Mouse (Mus musculus): ENCODE data around the gene Gm572.

The Gm572 gene

DNA sequence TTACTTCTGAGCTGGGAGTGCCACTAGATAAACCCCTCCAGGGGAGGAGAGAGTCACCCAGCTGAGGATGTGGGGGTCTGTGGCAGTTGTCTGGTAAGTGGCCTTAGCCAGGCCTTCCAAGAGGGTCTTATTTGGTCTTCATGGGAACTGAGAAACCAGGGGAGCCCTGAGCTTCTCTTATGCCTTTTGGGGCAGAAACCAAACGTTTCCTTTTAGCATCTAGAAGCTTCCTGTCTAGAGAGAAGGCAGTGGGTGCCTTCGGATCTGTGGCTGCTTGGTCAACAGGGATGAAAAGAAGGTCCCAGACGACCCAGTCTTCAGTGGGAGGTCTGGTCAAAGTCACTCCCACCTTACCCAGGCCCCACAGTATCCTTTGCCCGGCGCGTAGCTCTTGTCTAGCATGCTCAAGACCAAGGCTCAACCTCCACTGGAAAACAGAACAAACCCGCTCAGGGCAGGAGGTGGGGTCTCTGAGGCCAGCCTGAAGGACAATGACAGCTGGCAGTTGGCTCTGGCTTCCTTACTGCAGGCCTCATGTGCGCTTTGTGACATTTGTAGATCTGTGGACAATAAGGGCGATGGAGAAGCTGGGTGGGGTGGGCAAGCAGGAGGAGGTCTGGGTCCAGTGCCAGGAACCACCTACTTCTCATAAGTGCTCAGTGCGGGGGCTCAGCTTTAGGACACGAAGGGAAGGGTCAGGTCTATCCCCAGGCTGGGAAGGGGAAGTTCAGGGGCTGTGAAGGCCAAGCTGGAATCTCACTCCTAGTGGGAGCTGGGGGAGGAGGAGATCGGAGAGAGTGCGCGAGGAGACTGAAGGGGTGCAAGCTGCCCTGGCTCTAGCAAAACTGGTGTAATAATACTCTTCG is at the start of gene Gm572:
Gene Gm572 (plus strand): TSS at position 27 of the 866 bp plus-strand sequence.
- DNase-seq (ENCODE audit: low spot score in 2 of 2) = no peak

DNA sequence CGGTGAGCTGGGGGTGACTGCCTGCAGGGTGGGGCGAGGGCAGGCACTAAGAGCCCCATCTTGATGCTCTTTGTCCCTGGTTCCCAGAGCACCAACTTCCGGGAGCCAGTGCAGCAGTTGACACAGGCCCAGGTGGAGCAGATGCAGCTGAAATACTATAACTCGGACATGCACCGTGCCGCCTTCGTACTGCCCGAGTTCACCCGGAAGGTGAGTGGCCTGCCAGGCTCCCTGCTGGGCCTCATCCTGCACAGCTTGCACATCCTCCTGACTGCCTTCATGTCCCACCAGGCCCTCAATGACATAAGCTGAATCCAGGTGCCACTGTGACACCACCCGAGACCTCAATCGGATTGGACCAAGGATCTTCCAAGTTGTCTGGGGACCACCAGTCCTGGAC is 49.1 kb upstream of the Gm572 start:
- no peak for DNase-seq (ENCODE audit: low spot score in 2 of 2)

GRCm38 (mm10) chr4:148595916-148596315 is 47.2 kb upstream of the Gm572 start:
- DNase-seq (ENCODE audit: low spot score in 2 of 2) = no peak

DNA sequence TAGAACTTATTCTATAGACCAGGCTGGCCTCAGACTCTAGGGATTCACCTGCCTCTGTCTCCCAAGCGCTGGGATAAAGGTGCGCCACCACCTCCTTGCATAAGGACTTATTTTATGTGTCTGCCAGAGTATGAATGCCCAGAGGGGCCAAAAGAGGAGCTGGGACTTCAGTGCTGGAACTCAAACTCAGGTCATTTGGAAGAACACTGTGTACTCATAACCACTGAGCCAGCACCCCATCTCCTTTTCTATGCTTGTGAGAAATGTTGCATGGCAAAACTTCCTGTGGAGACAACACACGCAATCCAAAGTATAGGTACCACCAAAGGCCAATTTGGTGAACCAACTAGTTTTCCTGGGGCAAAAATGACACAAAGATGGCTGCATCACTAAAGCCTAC is 46.4 kb upstream of the Gm572 start:
- no peak for DNase-seq (ENCODE audit: low spot score in 2 of 2)

DNA sequence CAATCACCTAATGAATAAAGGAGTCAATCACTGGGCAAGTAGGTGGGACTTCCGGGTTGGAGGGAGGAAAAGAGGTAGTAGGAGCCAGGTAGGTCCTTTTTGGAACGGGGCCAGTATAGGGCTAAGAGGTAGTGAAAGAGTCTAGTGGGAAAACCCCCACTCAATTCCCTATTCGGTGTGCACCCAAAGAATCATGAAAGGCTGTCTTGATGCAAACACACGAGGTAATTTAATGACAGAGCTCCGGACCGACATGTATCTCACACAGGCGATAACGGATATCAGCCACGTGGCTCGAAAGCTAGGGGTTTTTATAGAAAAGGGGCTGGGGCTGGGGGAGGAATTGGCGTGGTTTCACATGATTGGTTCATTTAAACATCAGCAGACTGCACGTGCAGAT is 44.3 kb upstream of the Gm572 start:
- DNase-seq (ENCODE audit: low spot score in 2 of 2) = no peak

DNA sequence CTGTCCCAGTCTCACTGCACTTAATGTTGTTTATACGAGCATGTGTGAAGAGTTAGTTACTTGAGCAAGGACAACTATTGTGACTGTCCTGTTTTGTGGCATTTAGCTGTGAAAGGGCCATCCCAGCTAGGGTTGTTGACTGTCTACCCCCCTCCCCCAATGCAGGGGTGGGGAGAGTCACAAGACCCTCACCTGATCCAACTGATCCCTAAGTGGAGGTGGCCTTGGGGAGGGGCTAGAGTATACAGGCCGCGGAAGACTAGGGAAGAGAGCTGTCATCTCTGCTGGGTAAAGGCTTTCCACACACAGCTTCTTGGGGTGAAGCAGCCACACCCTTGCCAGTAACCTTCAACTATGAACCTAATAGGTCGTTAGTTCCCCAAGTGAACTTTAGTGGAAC is 42.8 kb upstream of the Gm572 start:
- no peak for DNase-seq (ENCODE audit: low spot score in 2 of 2)

- no peak for DNase-seq (ENCODE audit: low spot score in 2 of 2)
These were observed 41.2 kb upstream of the Gm572 start for GRCm38 (mm10) chr4:148601871-148602270.

- DNase-seq (ENCODE audit: low spot score in 2 of 2) = no peak
These were observed 40.6 kb upstream of the Gm572 start, which contains the start of gene Masp2 for GRCm38 (mm10) chr4:148602357-148603120. Masp2 (plus strand) TSS chr4:148602554.

- no peak for DNase-seq (ENCODE audit: low spot score in 2 of 2)
These were observed 39.6 kb upstream of the Gm572 start for GRCm38 (mm10) chr4:148603376-148604139.

DNA sequence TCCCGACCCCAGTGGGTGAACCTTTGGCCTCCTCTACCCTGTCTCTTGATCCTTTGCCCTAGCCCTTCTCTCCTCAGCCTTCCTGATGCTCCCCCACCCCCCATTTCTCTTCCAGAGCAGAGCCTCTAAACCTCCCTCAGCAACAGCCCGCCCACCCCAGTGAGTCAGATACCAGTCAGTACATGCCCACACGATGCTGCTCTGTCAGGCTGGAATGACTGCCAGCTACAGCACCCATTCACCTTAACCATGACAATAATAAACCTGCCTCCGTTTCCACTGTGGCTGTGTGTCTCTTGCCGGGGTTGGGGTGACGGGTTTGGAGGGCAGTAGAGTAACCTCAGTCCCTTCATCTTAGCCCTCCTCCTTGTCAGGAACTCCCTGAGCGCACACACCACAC is 39.0 kb upstream of the Gm572 start:
- no peak for DNase-seq (ENCODE audit: low spot score in 2 of 2)

- peak; percentile 37 to 72 for DNase-seq (ENCODE audit: low spot score in 2 of 2)
These were observed 38.5 kb upstream of the Gm572 start for GRCm38 (mm10) chr4:148604541-148605165.

DNA sequence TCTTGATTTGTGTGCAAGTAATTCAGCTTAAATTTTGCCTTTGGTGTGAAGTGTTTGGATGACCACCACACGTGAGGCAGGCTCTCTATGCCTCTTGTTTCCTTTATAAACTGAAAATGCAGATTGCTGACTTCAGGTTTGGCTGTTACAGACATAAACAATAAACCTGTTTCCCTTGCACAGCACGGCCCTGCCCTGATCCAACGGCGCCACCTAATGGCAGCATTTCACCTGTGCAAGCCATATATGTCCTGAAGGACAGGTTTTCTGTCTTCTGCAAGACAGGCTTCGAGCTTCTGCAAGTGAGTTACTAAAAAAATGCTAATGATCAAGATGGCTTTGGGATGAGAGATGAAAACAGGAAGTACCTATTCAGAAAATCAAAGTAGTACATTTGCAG is 35.4 kb upstream of the Gm572 start:
- DNase-seq (ENCODE audit: low spot score in 2 of 2) = peak; percentile 57 to 86

GRCm38 (mm10) chr4:148609805-148610204 is 33.3 kb upstream of the Gm572 start:
- DNase-seq (ENCODE audit: low spot score in 2 of 2) = no peak

DNA sequence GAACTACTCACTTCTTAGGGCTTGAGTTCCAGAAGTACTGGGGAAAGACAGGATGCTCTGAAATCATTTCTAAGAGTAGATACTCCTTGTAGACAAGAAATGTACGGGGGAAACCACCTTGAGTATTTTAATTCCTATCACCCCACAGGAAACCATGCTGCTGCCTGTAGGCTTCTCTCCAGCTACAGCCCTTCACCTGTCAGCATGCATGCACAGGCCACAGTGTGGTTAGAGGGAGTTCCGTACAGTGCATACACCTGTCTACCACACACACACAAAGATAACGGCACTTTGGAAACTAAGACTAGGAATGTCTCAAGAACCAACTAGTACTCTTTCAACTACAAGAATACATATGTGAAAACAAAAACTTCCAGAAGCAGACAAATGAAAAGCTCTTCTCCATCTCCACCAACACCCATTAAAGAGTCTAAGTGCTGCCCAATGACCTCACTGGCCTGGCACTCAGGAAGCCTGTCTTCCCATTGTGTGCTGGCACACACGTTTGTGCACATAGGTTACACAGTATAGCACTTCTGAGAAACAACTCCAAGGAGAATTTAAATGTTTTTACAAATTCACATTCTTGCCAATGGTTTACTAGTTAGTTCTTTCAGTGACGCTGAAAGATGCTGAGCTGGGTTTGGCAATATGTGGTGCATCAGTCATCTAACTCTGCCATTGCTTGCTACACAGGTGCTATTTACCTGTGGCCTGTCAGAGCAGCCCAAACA is 32.3 kb upstream of the Gm572 start:
- DNase-seq (ENCODE audit: low spot score in 2 of 2) = no peak

DNA sequence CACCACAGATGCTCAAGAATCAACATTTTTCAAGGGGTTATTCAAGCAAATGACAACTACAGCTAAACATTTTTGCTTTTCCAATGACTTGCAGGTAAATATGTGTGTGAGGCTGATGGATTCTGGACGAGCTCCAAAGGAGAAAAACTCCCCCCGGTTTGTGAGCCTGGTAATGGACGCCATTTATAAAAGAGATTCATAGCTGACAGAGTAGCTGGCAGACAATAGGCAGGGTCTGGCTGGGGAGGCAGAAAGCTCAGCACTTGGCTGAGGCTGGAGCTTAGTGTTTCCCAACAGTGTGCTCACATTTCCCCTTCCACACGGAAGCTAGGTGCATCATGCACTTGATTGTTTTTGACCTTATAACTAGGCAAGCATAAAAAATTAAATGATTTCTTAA is 30.6 kb upstream of the Gm572 start:
- DNase-seq (ENCODE audit: low spot score in 2 of 2) = no peak

- no peak for DNase-seq (ENCODE audit: low spot score in 2 of 2)
These were observed 29.4 kb upstream of the Gm572 start for GRCm38 (mm10) chr4:148613738-148614137.

GRCm38 (mm10) chr4:148619805-148620204 is 23.3 kb upstream of the Gm572 start:
- no peak for DNase-seq (ENCODE audit: low spot score in 2 of 2)

DNA sequence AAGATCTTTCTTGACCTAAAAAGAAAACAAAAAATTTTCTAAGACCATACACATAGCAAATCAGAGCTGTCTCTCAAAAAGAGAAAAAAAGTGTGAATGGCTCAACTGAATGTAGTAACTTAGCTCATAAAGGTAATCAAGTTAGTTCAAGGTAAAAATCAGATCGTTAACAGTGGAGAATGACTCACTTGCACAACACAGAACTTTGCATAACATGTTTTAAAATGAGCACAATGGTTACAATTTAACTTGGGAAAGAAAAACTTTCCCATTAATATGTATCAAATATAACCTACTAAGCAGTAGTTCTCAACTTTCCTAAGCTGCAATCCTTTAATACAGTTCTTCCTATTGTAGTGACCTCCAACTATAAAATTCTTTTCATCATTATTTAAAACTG is 22.4 kb upstream of the Gm572 start:
- DNase-seq (ENCODE audit: low spot score in 2 of 2) = no peak

GRCm38 (mm10) chr4:148622485-148622884 is 20.6 kb upstream of the Gm572 start:
- no peak for DNase-seq (ENCODE audit: low spot score in 2 of 2)

- DNase-seq (ENCODE audit: low spot score in 2 of 2) = no peak
These were observed 19.5 kb upstream of the Gm572 start for GRCm38 (mm10) chr4:148623609-148624008.

DNA sequence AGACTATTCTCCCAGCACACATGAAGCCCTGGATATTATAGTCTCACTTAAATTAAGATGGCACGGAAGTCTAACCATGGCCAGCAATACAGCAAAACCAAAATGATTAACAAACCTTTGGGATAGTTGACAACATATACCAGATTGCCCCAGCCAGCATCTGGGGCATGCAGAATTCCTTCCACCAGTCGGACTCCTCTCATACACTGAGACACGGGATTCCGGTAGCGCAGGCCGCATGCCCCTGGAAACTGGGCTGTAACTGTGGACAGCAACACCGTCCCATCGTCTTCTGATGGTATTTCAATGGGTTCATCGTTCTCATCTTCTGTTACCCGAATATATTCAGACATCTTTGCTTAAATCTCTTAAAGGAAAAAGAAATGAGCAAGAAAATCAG is 18.1 kb upstream of the Gm572 start:
- no peak for DNase-seq (ENCODE audit: low spot score in 2 of 2)
